Mouse (Mus musculus): ENCODE data around the gene Gm28102. TPM values are rescaled to one million over a fixed set of nuclear protein-coding genes. Genes with fewer than 3 reads are reported as not detected.
"Not testable (repeated sequence)": the region's sequence is repeated elsewhere in the genome, so short reads cannot be mapped to it uniquely, and the experiment has no call there.

The Gm28102 gene
- polyA plus RNA-seq (2015; fragmentation: Nextera tagmentation; extraction: Ambion mirVana), result not detected in 2 replicates

GRCm38 (mm10) chrY:88053015-88053414 is at the start of gene Gm28102:
Gene Gm28102, plus strand, starts transcription at chrY:88053315.
- not testable (repeated sequence) for H3K36me3 ChIP-seq (ENCODE audit: poor library complexity, severe bottlenecking); H3K4me3 ChIP-seq; H3K4me1 ChIP-seq; H3K27ac ChIP-seq; H3K4me2 ChIP-seq; H3K9me3 ChIP-seq (replicated peaks); H3K9ac ChIP-seq; ATAC-seq; H3K27me3 ChIP-seq
- 89% methylated on average over 3 of the region's 7 CpGs for WGBS

All from forebrain, embryonic 13.5 days (tissue).